Mouse (Mus musculus) heart, embryonic 12.5 days (tissue): ENCODE measurements around the gene Bsx. TPM values are rescaled to one million over a fixed set of nuclear protein-coding genes. Genes with fewer than 3 reads are reported as not detected.

ENCODE experiments used
- ATAC-seq: fragments of 200-750 bp; cut with Nextera tagmentation; 2 replicates; pipeline ENCODE4 v1.8.0; 2017; ENCODE audit warnings: moderate TSS enrichment, moderate library complexity; ENCODE audit not compliant: insufficient number of reproducible peaks, low FRiP score
- H3K27ac ChIP-seq: fragments of 300-500 bp; sonication (generic); 2 replicates; pipeline ENCODE4 v1.5.1; 2016; ENCODE audit warnings: mild to moderate bottlenecking, moderate library complexity; ENCODE audit not compliant: poor library complexity, severe bottlenecking
- H3K27me3 ChIP-seq: fragments of 300-500 bp; sonication (generic); replicated peaks from 2 replicates; pipeline ENCODE4 v1.6.1; 2016; ENCODE audit warnings: mild to moderate bottlenecking, moderate library complexity
- H3K36me3 ChIP-seq: fragments of 300-500 bp; sonication (generic); 2 replicates; pipeline ENCODE4 v1.6.1; 2016; ENCODE audit warnings: mild to moderate bottlenecking, moderate library complexity
- H3K4me1 ChIP-seq: fragments of 300-500 bp; sonication (generic); replicated peaks from 2 replicates; pipeline ENCODE4 v1.6.1; 2016; ENCODE audit warnings: mild to moderate bottlenecking
- H3K4me2 ChIP-seq: fragments of 300-500 bp; sonication (generic); 2 replicates; pipeline ENCODE4 v1.6.1; 2016; ENCODE audit warnings: mild to moderate bottlenecking, moderate library complexity
- H3K4me3 ChIP-seq: fragments of 300-500 bp; sonication (generic); 2 replicates; pipeline ENCODE4 v1.5.1; 2016; ENCODE audit warnings: mild to moderate bottlenecking
- H3K9ac ChIP-seq: fragments of 300-500 bp; sonication (generic); 2 replicates; pipeline ENCODE4 v1.6.1; 2016; ENCODE audit warnings: mild to moderate bottlenecking, moderate library complexity
- H3K9me3 ChIP-seq: fragments of 300-500 bp; sonication (generic); replicated peaks from 2 replicates; pipeline ENCODE4 v1.6.1; 2016; ENCODE audit warnings: mild to moderate bottlenecking, moderate library complexity
- WGBS: fragments of 180-500 bp; shearing (Covaris S2); methylation state at CpG from one replicate; pipeline ENCODE4 v1.1.7; 2016; 5-methylcytosine and 5-hydroxymethylcytosine counted together
- polyA plus RNA-seq: library from polyadenylated mRNA; unstranded; fragments of >200 nt; fragmentation: Nextera tagmentation; extraction: Ambion mirVana; gene quantifications from 2 replicates; pipeline ENCODE4 v1.2.1, GENCODE M21; 2016

Bsx gene
- polyA plus RNA-seq, 1 experiment from 2014 or later, result not detected

GRCm38 (mm10) chr9:40889389-40889788 is 15.5 kb downstream of the Bsx start:
- Histone ChIP-seq H3K4me3 (no peak overlapping the region), H3K4me2 (no peak overlapping the region), H3K36me3 (no peaks in the 10 kb centered on the region), H3K4me1 (no peaks in the 10 kb centered on the region), H3K27ac (no peak overlapping the region), H3K27me3 (peaks cover 60% of the 10 kb centered on the region), H3K9ac (no peak overlapping the region), H3K9me3 (no peaks in the 10 kb centered on the region)
- 47% methylated on average over 12 of the region's 12 CpGs for WGBS
- no peak for ATAC-seq

DNA sequence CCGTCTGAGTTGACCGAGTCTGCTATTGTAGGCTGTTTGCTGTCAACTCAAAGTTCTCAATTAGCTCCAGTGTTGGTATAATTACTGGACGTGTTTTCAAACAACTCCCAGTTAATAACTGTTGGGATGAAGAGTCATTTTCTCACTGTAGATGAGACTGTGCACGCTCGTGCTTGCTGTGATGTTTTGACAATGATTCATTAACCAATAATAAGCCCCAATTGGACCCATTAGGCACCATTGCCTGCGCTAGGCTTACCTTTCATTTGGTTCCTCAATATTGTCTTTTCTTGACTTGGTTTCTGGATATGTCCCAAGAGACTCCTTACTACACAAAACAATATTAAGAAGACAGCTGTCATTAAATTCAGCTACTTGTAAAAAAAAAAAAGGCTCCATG is 18.5 kb downstream of the Bsx start:
- no peak for ATAC-seq
- 82% methylated on average over 6 of the region's 6 CpGs for WGBS
- no peaks in the 10 kb centered on the region for H3K36me3 ChIP-seq

DNA sequence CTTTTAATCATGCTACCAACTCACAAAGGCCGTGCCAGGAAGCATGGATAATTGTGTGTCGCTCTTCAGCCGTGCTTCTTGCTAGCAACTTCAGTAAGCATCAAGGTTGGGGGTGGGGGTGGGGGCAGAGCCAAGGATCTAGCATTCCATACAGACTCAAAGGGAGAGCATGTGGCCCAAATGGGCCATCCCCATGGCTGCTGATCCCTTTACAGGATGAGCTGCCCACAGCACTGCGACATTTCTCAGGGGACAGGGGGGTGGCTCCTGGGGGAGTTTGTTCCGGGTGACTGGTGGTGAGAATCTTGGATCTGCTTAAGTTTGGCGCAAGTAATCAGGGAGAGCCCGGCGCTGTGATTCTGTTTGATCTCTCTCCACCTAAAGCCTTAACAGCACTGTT is 33.5 kb downstream of the Bsx start:
- no peaks in the 10 kb centered on the region for H3K4me1 ChIP-seq
- H3K9ac ChIP-seq, result no peak overlapping the region
- H3K27ac ChIP-seq, result no peak overlapping the region
- no peak overlapping the region for H3K4me3 ChIP-seq
- no peak overlapping the region for H3K4me2 ChIP-seq
- peaks cover 3% of the 10 kb centered on the region; the same call in 1 of the 2 replicates for H3K27me3 ChIP-seq
- 29% methylated on average over 8 of the region's 8 CpGs for WGBS
- H3K36me3 ChIP-seq, result no peaks in the 10 kb centered on the region
- no peaks in the 10 kb centered on the region for H3K9me3 ChIP-seq
- no peak for ATAC-seq

More for the DNA sequence above, 18.5 kb downstream of the Bsx start:
- no peaks in the 10 kb centered on the region for H3K4me1 ChIP-seq
- no peak overlapping the region for H3K27ac ChIP-seq
- H3K9me3 ChIP-seq, result no peaks in the 10 kb centered on the region
- no peak overlapping the region for H3K9ac ChIP-seq
- no peak overlapping the region for H3K4me2 ChIP-seq
- no peak overlapping the region for H3K4me3 ChIP-seq
- peaks cover 49% of the 10 kb centered on the region for H3K27me3 ChIP-seq

DNA sequence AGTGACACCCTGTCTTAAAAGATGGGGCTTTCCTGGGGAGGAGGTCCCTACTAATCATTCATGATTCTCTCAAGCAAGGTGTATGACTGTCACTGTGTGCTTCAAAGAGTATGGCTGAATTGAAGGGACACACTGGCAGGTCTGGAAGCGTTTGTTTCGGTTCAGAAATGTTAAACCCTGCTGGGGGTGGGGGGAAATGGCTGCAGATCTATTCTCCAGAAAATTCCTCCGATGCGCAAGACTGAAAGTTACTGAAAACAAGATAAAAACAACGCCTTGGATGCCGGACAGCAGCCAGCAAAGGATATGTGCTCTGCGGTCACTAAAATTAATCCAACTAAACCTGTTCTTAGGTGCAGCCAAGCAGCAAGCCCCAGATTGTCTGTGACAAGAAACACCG is 34.5 kb downstream of the Bsx start:
- H3K27me3 ChIP-seq, result peaks cover 3% of the 10 kb centered on the region; the same call in 1 of the 2 replicates
- no peak overlapping the region for H3K4me3 ChIP-seq
- no peak for ATAC-seq
- no peak overlapping the region for H3K4me2 ChIP-seq
- no peaks in the 10 kb centered on the region for H3K36me3 ChIP-seq
- no peaks in the 10 kb centered on the region for H3K4me1 ChIP-seq
- no peak overlapping the region for H3K27ac ChIP-seq
- no peak overlapping the region for H3K9ac ChIP-seq
- WGBS, result 72% methylated on average over 8 of the region's 8 CpGs
- H3K9me3 ChIP-seq, result no peaks in the 10 kb centered on the region

DNA sequence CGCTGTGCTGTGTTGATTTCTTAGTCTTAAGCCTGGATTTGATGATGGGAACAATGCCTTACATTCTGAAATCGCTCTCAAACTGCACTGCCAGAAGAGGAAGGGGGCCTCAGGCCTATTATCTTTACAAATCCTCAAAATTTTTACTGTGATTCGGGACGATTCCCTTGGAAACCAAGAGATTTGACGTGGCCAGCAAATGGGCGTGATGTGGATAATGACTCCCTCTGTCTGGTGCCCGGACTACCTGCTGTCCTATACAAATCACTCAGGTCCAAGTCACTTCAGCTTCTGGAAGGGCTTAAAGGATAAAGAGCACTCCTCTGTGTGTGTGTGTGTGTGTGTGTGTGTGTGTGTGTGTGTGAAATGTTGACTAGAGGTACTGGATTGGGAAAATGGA is 35.0 kb downstream of the Bsx start:
- Histone ChIP-seq H3K4me1 (no peaks in the 10 kb centered on the region), H3K9ac (no peak overlapping the region), H3K9me3 (no peaks in the 10 kb centered on the region), H3K27me3 (peaks cover 3% of the 10 kb centered on the region; the same call in 1 of the 2 replicates), H3K4me3 (no peak overlapping the region), H3K36me3 (no peaks in the 10 kb centered on the region), H3K27ac (no peak overlapping the region), H3K4me2 (no peak overlapping the region)
- 73% methylated on average over 7 of the region's 7 CpGs for WGBS
- no peak for ATAC-seq

- ATAC-seq, result no peak
- WGBS, result 64% methylated on average over 12 of the region's 12 CpGs
These were observed 44.1 kb downstream of the Bsx start for GRCm38 (mm10) chr9:40917871-40918613.

DNA sequence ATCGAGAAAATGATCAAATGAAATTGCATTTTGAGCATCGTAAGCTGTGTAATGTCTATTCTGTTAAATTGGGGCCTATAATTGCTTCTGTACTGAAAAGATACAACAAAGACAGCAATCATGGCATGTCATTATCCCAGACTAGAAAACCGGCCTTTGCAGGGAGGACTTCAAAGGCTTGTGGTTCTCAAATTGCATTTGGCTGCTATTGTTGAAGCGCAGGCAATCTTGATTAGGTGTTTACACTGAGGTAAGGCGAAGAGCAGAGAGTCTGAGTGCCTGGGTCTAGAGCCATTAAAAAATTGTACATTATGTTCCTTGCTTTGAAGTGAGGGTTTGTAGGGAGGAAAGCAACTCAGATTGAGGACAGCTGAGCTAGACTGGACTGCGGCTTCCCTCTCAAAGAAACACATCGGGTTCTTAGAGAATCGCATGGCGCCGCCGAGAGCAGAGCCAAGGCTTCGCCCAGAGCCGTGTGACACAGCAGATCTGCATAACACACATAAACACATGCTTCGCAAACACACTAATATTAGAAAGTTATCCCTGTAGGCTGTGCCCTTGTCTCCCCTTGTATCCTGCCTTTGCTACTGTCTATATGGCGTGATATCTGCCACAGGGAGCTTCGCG is 53.5 kb downstream of the Bsx start:
- Histone ChIP-seq H3K4me3 (no peak overlapping the region), H3K4me1 (peaks cover 10% of the 10 kb centered on the region; the same call in 1 of the 2 replicates), H3K36me3 (no peaks in the 10 kb centered on the region), H3K4me2 (no peak overlapping the region), H3K27me3 (no peaks in the 10 kb centered on the region), H3K9ac (no peak overlapping the region), H3K9me3 (no peaks in the 10 kb centered on the region), H3K27ac (no peak overlapping the region)
- no peak for ATAC-seq
- 76% methylated on average over 17 of the region's 17 CpGs for WGBS

More at GRCm38 (mm10) chr9:40917871-40918613, 44.1 kb downstream of the Bsx start:
- Histone ChIP-seq H3K4me2 (no peak overlapping the region), H3K9me3 (no peaks in the 10 kb centered on the region), H3K36me3 (no peaks in the 10 kb centered on the region), H3K4me1 (0 out of 2 replicates have a peak, but pooled peaks cover 4% of the 10 kb centered on the region), H3K27me3 (no peaks in the 10 kb centered on the region), H3K27ac (no peak overlapping the region), H3K4me3 (no peak overlapping the region), H3K9ac (no peak overlapping the region)

Other genes starting within 250 kb of the Bsx start
- gene Gm21915, start 203.5 kb upstream of the Bsx start, polyA plus RNA-seq, result not detected in 2 replicates
- gene Clmp, start 188.2 kb upstream of the Bsx start, polyA plus RNA-seq, result 14.9 and 17.0 TPM in 2 replicates
- 2,193 and 2,206 TPM in 2 replicates for gene Hspa8, start 73.1 kb upstream of the Bsx start, polyA plus RNA-seq
- gene Jhy, start 90.0 kb downstream of the Bsx start, polyA plus RNA-seq, result not detected in 2 replicates
- 0.17 and 0.18 TPM in 2 replicates for gene Crtam, start 130.5 kb downstream of the Bsx start, polyA plus RNA-seq